Mouse (Mus musculus): ENCODE results near the gene Taz. TPM values are rescaled to one million over a fixed set of nuclear protein-coding genes. Genes with fewer than 3 reads are reported as not detected.

Gene Taz
- total RNA-seq, 1 experiment from 2014 or later = 34.3 TPM

Other genes starting within 250 kb of the Taz start
- not detected in 2 replicates for gene Opn1mw, start 154.4 kb upstream of the Taz start, total RNA-seq (2017)
- 16.9 and 26.2 TPM in 2 replicates for gene Mecp2, start 146.5 kb upstream of the Taz start, total RNA-seq (2017)
- gene Tex28, start 114.1 kb upstream of the Taz start, total RNA-seq (2017) = not detected in 2 replicates
- gene Tktl1, start 104.7 kb upstream of the Taz start, total RNA-seq (2017) = not detected in 2 replicates
- gene Flna, start 32.1 kb upstream of the Taz start, total RNA-seq (2017) = 400 and 472 TPM in 2 replicates
- gene Emd, start 27.2 kb upstream of the Taz start, total RNA-seq (2017) = 90.2 and 104 TPM in 2 replicates
- 1,474 and 1,557 TPM in 2 replicates for gene Rpl10, start 11.1 kb upstream of the Taz start, total RNA-seq (2017)
- 9.8 and 26.6 TPM in 2 replicates for gene Dnase1l1, start 425 bp downstream of the Taz start, total RNA-seq (2017)
- 81.6 and 153 TPM in 2 replicates for gene Atp6ap1, start 15.2 kb downstream of the Taz start, total RNA-seq (2017)
- gene Gdi1, start 23.1 kb downstream of the Taz start, total RNA-seq (2017) = 29.7 and 35.3 TPM in 2 replicates
- 41.7 and 54.4 TPM in 2 replicates for gene Fam50a, start 31.1 kb downstream of the Taz start, total RNA-seq (2017)
- 0.92 and 1.2 TPM in 2 replicates for gene Plxna3, start 47.2 kb downstream of the Taz start, total RNA-seq (2017)
- gene Lage3, start 71.7 kb downstream of the Taz start, total RNA-seq (2017) = 22.4 and 30.6 TPM in 2 replicates
- 15.4 and 17.2 TPM in 2 replicates for gene Ubl4a, start 91.3 kb downstream of the Taz start, total RNA-seq (2017)
- gene Slc10a3, start 91.4 kb downstream of the Taz start, total RNA-seq (2017) = 9.0 and 17.0 TPM in 2 replicates
- gene Fam3a, start 111.4 kb downstream of the Taz start, total RNA-seq (2017) = 12.0 and 12.7 TPM in 2 replicates
- 28.0 and 61.3 TPM in 2 replicates for gene Ikbkg, start 111.4 kb downstream of the Taz start, total RNA-seq (2017)
- 51.4 and 63.2 TPM in 2 replicates for gene G6pdx, start 147.3 kb downstream of the Taz start, total RNA-seq (2017)
- gene Gm6880, start 199.5 kb downstream of the Taz start, total RNA-seq (2017) = not detected in 2 replicates

All from common myeloid progenitor, adult 5-6 weeks (primary cell).